Mouse (Mus musculus) heart, adult 2 months (tissue): Measurements from ENCODE around the gene Gm45062. TPM values are rescaled to one million over a fixed set of nuclear protein-coding genes. Genes with fewer than 3 reads are reported as not detected.

Experiments
- DNase-seq, 2 experiments: peaks; one replicate each; pipeline ENCODE4 v3.0.0; 2021
- H3K27ac ChIP-seq: fragments of 200-600 bp; 2 replicates; pipeline ENCODE4 v1.8.1; 2022
- H3K27me3 ChIP-seq: fragments of 200-500 bp; 2 replicates; pipeline ENCODE4 v1.6.1; 2012; ENCODE audit warnings: mild to moderate bottlenecking, low read length, inconsistent platforms, mixed read lengths; ENCODE audit not compliant: control insufficient read depth, insufficient read depth
- H3K36me3 ChIP-seq: fragments of 200-500 bp; 2 replicates; pipeline ENCODE4 v1.6.1; 2012; ENCODE audit warnings: low read length, inconsistent platforms; ENCODE audit not compliant: control insufficient read depth, insufficient read depth
- H3K4me1 ChIP-seq: fragments of 200-500 bp; 2 replicates; pipeline ENCODE4 v1.6.1; 2011; ENCODE audit warnings: low read length; ENCODE audit not compliant: control insufficient read depth, insufficient read depth
- H3K4me3 ChIP-seq: fragments of 200-600 bp; 2 replicates; pipeline ENCODE4 v1.8.1; 2022
- H3K79me2 ChIP-seq: fragments of 200-500 bp; replicated peaks from 2 replicates; pipeline ENCODE4 v1.6.1; 2012; ENCODE audit warnings: mild to moderate bottlenecking, inconsistent platforms, low read length, moderate library complexity, mixed read lengths; ENCODE audit not compliant: control insufficient read depth, insufficient read depth
- H3K9ac ChIP-seq: fragments of 200-500 bp; 2 replicates; pipeline ENCODE4 v1.6.1; 2012; ENCODE audit warnings: low read depth, mild to moderate bottlenecking, control low read depth, inconsistent platforms, low read length, mixed read lengths
- CTCF ChIP-seq: fragments of 200-600 bp; IDR thresholded peaks from 2 replicates; pipeline ENCODE4 v1.8.1; 2022; ENCODE audit warnings: antibody characterized with exemption, mild to moderate bottlenecking, moderate library complexity
- EP300 ChIP-seq: fragments of 200-500 bp; IDR thresholded peaks from 2 replicates; pipeline ENCODE4 v1.6.1; 2011; ENCODE audit warnings: low read depth, low read length, control low read depth; ENCODE audit not compliant: insufficient read depth
- POLR2A ChIP-seq: fragments of 200-500 bp; IDR thresholded peaks from 2 replicates; pipeline ENCODE4 v1.6.1; 2011; ENCODE audit warnings: mild to moderate bottlenecking, low read depth, low read length, control low read depth; ENCODE audit not compliant: insufficient read depth
- WGBS: fragments of 180-500 bp; shearing (Covaris S2); methylation state at CpG from one replicate; pipeline ENCODE4 v1.1.7; 2018; 5-methylcytosine and 5-hydroxymethylcytosine counted together
- intact Hi-C: fragments of 180-260 bp; cut with DNase I; formaldehyde crosslinking; loops from one replicate; pipeline ENCODE4 v1.15.1; 2025
- polyA plus RNA-seq: library from polyadenylated mRNA; depleted of rRNA; stranded (reverse); fragments of >200 nt; gene quantifications from 2 replicates; pipeline ENCODE4 v1.2.3, GENCODE M21; 2012
- total RNA-seq, 2 experiments: library from RNA; stranded (reverse); gene quantifications; 2 replicates each; pipeline ENCODE4 v1.2.3; 2021

The Gm45062 gene
- total and polyA plus RNA-seq, 3 experiments = 0.57 to 1.9 TPM; not detected in 1

- intact Hi-C loops = no loop called here
- DNase-seq = no peak
- H3K4me1 ChIP-seq = no peaks in the 10 kb centered on the region
- no peak overlapping the region for H3K27ac ChIP-seq
- no peak overlapping the region for H3K9ac ChIP-seq
- H3K4me3 ChIP-seq = no peak overlapping the region
- H3K79me2 ChIP-seq = no peaks in the 10 kb centered on the region
- no peak for TF ChIP-seq CTCF
- H3K36me3 ChIP-seq = no peaks in the 10 kb centered on the region
- 88% methylated on average over 11 of the region's 11 CpGs for WGBS
- no peaks in the 10 kb centered on the region for H3K27me3 ChIP-seq
Observed at GRCm38 (mm10) chr6:8364757-8365150, 105.5 kb downstream of the Gm45062 start.

GRCm38 (mm10) chr6:8367675-8368074 is 108.4 kb downstream of the Gm45062 start:
- Histone ChIP-seq H3K27ac (no peak overlapping the region), H3K79me2 (no peaks in the 10 kb centered on the region), H3K36me3 (no peaks in the 10 kb centered on the region), H3K4me3 (no peak overlapping the region), H3K9ac (no peak overlapping the region), H3K4me1 (no peaks in the 10 kb centered on the region; the same call in 1 of the 2 replicates), H3K27me3 (no peaks in the 10 kb centered on the region)
- no peak for TF ChIP-seq CTCF
- no peak for TF ChIP-seq EP300
- no peak for TF ChIP-seq POLR2A
- intact Hi-C loops = no loop called here
- DNase-seq = no peak
- 97% methylated on average over 4 of the region's 4 CpGs for WGBS

- Histone ChIP-seq H3K79me2 (no peaks in the 10 kb centered on the region), H3K27ac (no peak overlapping the region), H3K36me3 (no peaks in the 10 kb centered on the region), H3K4me1 (no peaks in the 10 kb centered on the region; the same call in 1 of the 2 replicates), H3K9ac (no peak overlapping the region), H3K27me3 (no peaks in the 10 kb centered on the region), H3K4me3 (no peak overlapping the region)
- no peak for TF ChIP-seq EP300
- no peak for TF ChIP-seq CTCF
- no peak for TF ChIP-seq POLR2A
- no peak for DNase-seq
- intact Hi-C loops = no loop called here
- 90% methylated on average over 2 of the region's 2 CpGs for WGBS
Observed at GRCm38 (mm10) chr6:8368198-8368864, 109.1 kb downstream of the Gm45062 start.

- H3K36me3 ChIP-seq = no peaks in the 10 kb centered on the region
- no peaks in the 10 kb centered on the region for H3K79me2 ChIP-seq
- H3K4me3 ChIP-seq = no peak overlapping the region
- no peak overlapping the region for H3K27ac ChIP-seq
- no peaks in the 10 kb centered on the region for H3K27me3 ChIP-seq
- no peak for DNase-seq
- intact Hi-C loops = no loop called here
- WGBS = 57% methylated on average over 3 of the region's 3 CpGs
- H3K9ac ChIP-seq = no peak overlapping the region
- TF ChIP-seq CTCF (no peak), POLR2A (no peak), EP300 (no peak)
- no peaks in the 10 kb centered on the region; the same call in 1 of the 2 replicates for H3K4me1 ChIP-seq
Observed at GRCm38 (mm10) chr6:8370624-8371023, 111.4 kb downstream of the Gm45062 start.

DNA sequence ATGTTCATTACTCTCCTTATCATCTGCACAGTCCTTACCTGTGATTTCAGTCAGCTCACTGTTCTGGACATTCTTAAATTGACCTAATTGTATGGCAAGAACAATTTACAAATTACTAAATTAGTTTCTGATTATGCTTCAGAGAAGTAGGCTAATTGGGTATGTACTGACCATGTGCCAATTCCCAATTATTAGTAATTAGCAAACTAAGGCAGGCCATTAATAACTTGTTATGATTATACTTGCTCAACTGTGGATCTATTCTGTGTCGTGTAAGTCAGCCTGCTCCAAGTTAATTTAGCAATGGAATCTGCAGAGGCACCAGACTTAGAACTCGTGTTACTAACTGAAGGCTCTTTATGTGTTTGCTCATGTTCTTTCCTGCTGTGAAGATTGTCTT is 113.8 kb downstream of the Gm45062 start:
- intact Hi-C loops = no loop called here
- WGBS = 78% methylated on average over 2 of the region's 2 CpGs
- Histone ChIP-seq H3K27me3 (no peaks in the 10 kb centered on the region), H3K79me2 (no peaks in the 10 kb centered on the region), H3K9ac (no peak overlapping the region), H3K27ac (no peak overlapping the region), H3K4me3 (no peak overlapping the region), H3K36me3 (no peaks in the 10 kb centered on the region), H3K4me1 (no peaks in the 10 kb centered on the region; the same call in 1 of the 2 replicates)
- TF ChIP-seq EP300 (no peak), CTCF (no peak), POLR2A (no peak)
- no peak for DNase-seq

GRCm38 (mm10) chr6:8373851-8374250 is 114.6 kb downstream of the Gm45062 start:
- Histone ChIP-seq H3K4me1 (no peaks in the 10 kb centered on the region; the same call in 1 of the 2 replicates), H3K36me3 (no peaks in the 10 kb centered on the region), H3K79me2 (no peaks in the 10 kb centered on the region), H3K9ac (no peak overlapping the region), H3K27ac (no peak overlapping the region), H3K4me3 (no peak overlapping the region), H3K27me3 (no peaks in the 10 kb centered on the region)
- TF ChIP-seq CTCF (no peak), EP300 (no peak), POLR2A (no peak)
- no peak for DNase-seq
- 63% methylated on average over 8 of the region's 8 CpGs for WGBS
- intact Hi-C loops = no loop called here
